Mouse (Mus musculus): Measurements from ENCODE around the gene Fam240a.

DNA sequence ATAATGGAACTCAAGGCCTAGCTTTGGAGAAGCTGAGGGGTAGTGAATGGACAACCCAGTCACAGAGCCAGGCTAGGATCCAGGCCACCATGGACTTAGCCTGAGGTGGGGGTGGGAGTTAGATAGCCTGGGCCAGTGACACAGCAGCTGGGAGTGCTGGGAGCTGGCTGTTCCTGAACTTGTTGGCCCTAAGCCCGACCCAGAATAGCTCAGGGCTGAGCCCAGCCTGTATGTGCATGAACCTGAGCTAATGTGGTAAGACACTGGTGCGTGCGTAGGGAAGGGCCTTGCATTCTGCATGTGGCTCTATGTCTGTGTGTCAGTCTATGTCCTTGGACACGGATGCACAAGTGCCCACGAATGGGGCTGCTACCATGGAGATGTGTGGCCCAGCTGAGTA is 38.8 kb downstream of the Fam240a start:
- TF ChIP-seq CTCF (IDR thresholded peaks at IDR 0.05; ENCODE audit: extremely low read depth, insufficient read depth, low read length) = no peak
- no peak for TF ChIP-seq POLR2A (IDR thresholded peaks at IDR 0.05; ENCODE audit: extremely low read depth, insufficient read depth, low read length)
